Mouse (Mus musculus) embryonic facial prominence, embryonic 15.5 days (tissue): ENCODE results near the gene Dst. TPM values are rescaled to one million over a fixed set of nuclear protein-coding genes. Genes with fewer than 3 reads are reported as not detected.

Experiments
- ATAC-seq: fragments of 200-750 bp; cut with Nextera tagmentation; 2 replicates; pipeline ENCODE4 v1.8.0; 2017; ENCODE audit warnings: low read depth, moderate TSS enrichment; ENCODE audit not compliant: insufficient number of reproducible peaks, low FRiP score, low TSS enrichment
- H3K27ac ChIP-seq: fragments of 300-500 bp; sonication (generic); replicated peaks from 2 replicates; pipeline ENCODE4 v1.5.1; 2015; ENCODE audit warnings: mild to moderate bottlenecking, inconsistent platforms
- H3K27me3 ChIP-seq: fragments of 300-500 bp; sonication (generic); 2 replicates; pipeline ENCODE4 v1.6.1; 2015; ENCODE audit warnings: inconsistent platforms
- H3K36me3 ChIP-seq: fragments of 300-500 bp; sonication (generic); 2 replicates; pipeline ENCODE4 v1.6.1; 2015; ENCODE audit warnings: mild to moderate bottlenecking, inconsistent platforms
- H3K4me1 ChIP-seq: fragments of 300-500 bp; sonication (generic); 2 replicates; pipeline ENCODE4 v1.6.1; 2015; ENCODE audit warnings: inconsistent platforms
- H3K4me2 ChIP-seq: fragments of 300-500 bp; sonication (generic); replicated peaks from 2 replicates; pipeline ENCODE4 v1.6.1; 2015; ENCODE audit warnings: mild to moderate bottlenecking, inconsistent platforms
- H3K4me3 ChIP-seq: fragments of 300-500 bp; sonication (generic); replicated peaks from 2 replicates; pipeline ENCODE4 v1.5.1; 2015; ENCODE audit warnings: mild to moderate bottlenecking, inconsistent platforms
- H3K9ac ChIP-seq: fragments of 300-500 bp; sonication (generic); 2 replicates; pipeline ENCODE4 v1.6.1; 2015; ENCODE audit warnings: inconsistent platforms
- H3K9me3 ChIP-seq: fragments of 300-500 bp; sonication (generic); replicated peaks from 2 replicates; pipeline ENCODE4 v1.6.1; 2016; ENCODE audit warnings: inconsistent platforms
- WGBS: fragments of 180-500 bp; shearing (Covaris S2); methylation state at CpG from one replicate; pipeline ENCODE4 v1.1.7; 2015; 5-methylcytosine and 5-hydroxymethylcytosine counted together
- polyA plus RNA-seq: library from polyadenylated mRNA; unstranded; fragments of >200 nt; fragmentation: Nextera tagmentation; extraction: Ambion mirVana; gene quantifications from 2 replicates; pipeline ENCODE4 v1.2.1, GENCODE M21; 2015

The Dst gene
- polyA plus RNA-seq, 1 experiment from 2014 or later, result 22.8 TPM

GRCm38 (mm10) chr1:33977832-33978231 is 69.8 kb downstream of the Dst start:
- no peak overlapping the region for H3K4me3 ChIP-seq
- no peak for ATAC-seq
- H3K9me3 ChIP-seq, result no peaks in the 10 kb centered on the region
- H3K27me3 ChIP-seq, result no peaks in the 10 kb centered on the region
- no peak overlapping the region for H3K4me2 ChIP-seq
- H3K36me3 ChIP-seq, result no peaks in the 10 kb centered on the region
- no peaks in the 10 kb centered on the region for H3K4me1 ChIP-seq
- no peak overlapping the region for H3K27ac ChIP-seq
- 85% methylated on average over 6 of the region's 6 CpGs for WGBS
- H3K9ac ChIP-seq, result no peak overlapping the region

GRCm38 (mm10) chr1:33980420-33980819 is 72.4 kb downstream of the Dst start:
- no peaks in the 10 kb centered on the region for H3K27me3 ChIP-seq
- no peak overlapping the region for H3K4me2 ChIP-seq
- ATAC-seq, result no peak
- 77% methylated on average over 12 of the region's 12 CpGs for WGBS
- H3K36me3 ChIP-seq, result no peaks in the 10 kb centered on the region
- no peak overlapping the region for H3K27ac ChIP-seq
- no peaks in the 10 kb centered on the region for H3K9me3 ChIP-seq
- H3K4me1 ChIP-seq, result no peaks in the 10 kb centered on the region
- H3K9ac ChIP-seq, result no peak overlapping the region
- no peak overlapping the region for H3K4me3 ChIP-seq

GRCm38 (mm10) chr1:33989643-33990042 is 81.6 kb downstream of the Dst start:
- H3K4me2 ChIP-seq, result no peak overlapping the region
- H3K36me3 ChIP-seq, result no peaks in the 10 kb centered on the region
- 68% methylated on average over 13 of the region's 13 CpGs for WGBS
- no peak for ATAC-seq
- H3K4me3 ChIP-seq, result no peak overlapping the region
- no peaks in the 10 kb centered on the region for H3K9me3 ChIP-seq
- H3K27me3 ChIP-seq, result no peaks in the 10 kb centered on the region
- H3K4me1 ChIP-seq, result no peaks in the 10 kb centered on the region
- no peak overlapping the region for H3K27ac ChIP-seq
- no peak overlapping the region for H3K9ac ChIP-seq

- Histone ChIP-seq H3K27me3 (no peaks in the 10 kb centered on the region), H3K9ac (no peak overlapping the region), H3K4me1 (no peaks in the 10 kb centered on the region), H3K27ac (no peak overlapping the region), H3K4me3 (no peak overlapping the region), H3K36me3 (no peaks in the 10 kb centered on the region), H3K4me2 (no peak overlapping the region), H3K9me3 (no peaks in the 10 kb centered on the region)
- ATAC-seq, result no peak
- 82% methylated on average over 6 of the region's 6 CpGs for WGBS
These were observed 83.0 kb downstream of the Dst start for GRCm38 (mm10) chr1:33991067-33991466.

- Histone ChIP-seq H3K36me3 (no peaks in the 10 kb centered on the region), H3K4me2 (no peak overlapping the region), H3K4me1 (no peaks in the 10 kb centered on the region), H3K27ac (no peak overlapping the region), H3K9ac (no peak overlapping the region), H3K4me3 (no peak overlapping the region), H3K9me3 (no peaks in the 10 kb centered on the region), H3K27me3 (no peaks in the 10 kb centered on the region)
- ATAC-seq, result no peak
- 83% methylated on average over 11 of the region's 11 CpGs for WGBS
These were observed 84.8 kb downstream of the Dst start for GRCm38 (mm10) chr1:33992810-33993209.

GRCm38 (mm10) chr1:33994201-33994600 is 86.2 kb downstream of the Dst start:
- ATAC-seq, result no peak
- H3K4me3 ChIP-seq, result no peak overlapping the region
- no peak overlapping the region for H3K4me2 ChIP-seq
- 57% methylated on average over 9 of the region's 9 CpGs for WGBS
- H3K4me1 ChIP-seq, result no peaks in the 10 kb centered on the region
- H3K36me3 ChIP-seq, result no peaks in the 10 kb centered on the region
- no peak overlapping the region for H3K9ac ChIP-seq
- H3K27ac ChIP-seq, result no peak overlapping the region
- H3K9me3 ChIP-seq, result no peaks in the 10 kb centered on the region
- H3K27me3 ChIP-seq, result no peaks in the 10 kb centered on the region

- Histone ChIP-seq H3K9me3 (no peaks in the 10 kb centered on the region), H3K27ac (no peak overlapping the region), H3K36me3 (no peaks in the 10 kb centered on the region), H3K27me3 (no peaks in the 10 kb centered on the region), H3K4me3 (no peak overlapping the region), H3K4me2 (no peak overlapping the region), H3K9ac (no peak overlapping the region), H3K4me1 (no peaks in the 10 kb centered on the region)
- ATAC-seq, result no peak
- 77% methylated on average over 6 of the region's 6 CpGs for WGBS
These were observed 87.4 kb downstream of the Dst start for GRCm38 (mm10) chr1:33995386-33995785.

GRCm38 (mm10) chr1:33996105-33996887 is 88.3 kb downstream of the Dst start:
- Histone ChIP-seq H3K4me2 (no peak overlapping the region), H3K4me1 (no peaks in the 10 kb centered on the region), H3K27ac (no peak overlapping the region), H3K4me3 (no peak overlapping the region), H3K36me3 (no peaks in the 10 kb centered on the region), H3K9ac (no peak overlapping the region), H3K9me3 (no peaks in the 10 kb centered on the region), H3K27me3 (no peaks in the 10 kb centered on the region)
- 87% methylated on average over 5 of the region's 5 CpGs for WGBS
- no peak for ATAC-seq

GRCm38 (mm10) chr1:34002321-34002720 is 94.3 kb downstream of the Dst start:
- 76% methylated on average over 4 of the region's 4 CpGs for WGBS
- Histone ChIP-seq H3K27ac (no peak overlapping the region), H3K27me3 (no peaks in the 10 kb centered on the region), H3K9me3 (no peaks in the 10 kb centered on the region), H3K4me1 (peaks cover 20% of the 10 kb centered on the region), H3K9ac (no peak overlapping the region), H3K36me3 (no peaks in the 10 kb centered on the region), H3K4me3 (no peak overlapping the region), H3K4me2 (no peak overlapping the region)
- ATAC-seq, result no peak

- H3K4me2 ChIP-seq, result no peak overlapping the region
- no peaks in the 10 kb centered on the region for H3K9me3 ChIP-seq
- peaks cover 24% of the 10 kb centered on the region for H3K4me1 ChIP-seq
- no peak for ATAC-seq
- WGBS, result 49% methylated on average over 9 of the region's 9 CpGs
- H3K27ac ChIP-seq, result no peak overlapping the region
- H3K27me3 ChIP-seq, result no peaks in the 10 kb centered on the region
- H3K36me3 ChIP-seq, result no peaks in the 10 kb centered on the region
- H3K4me3 ChIP-seq, result no peak overlapping the region
- no peak overlapping the region for H3K9ac ChIP-seq
These were observed 94.9 kb downstream of the Dst start for GRCm38 (mm10) chr1:34002970-34003369.

- ATAC-seq, result peak; percentile 64
- Histone ChIP-seq H3K27me3 (no peaks in the 10 kb centered on the region), H3K4me3 (peak overlapping the region; percentile 48), H3K9me3 (no peaks in the 10 kb centered on the region), H3K4me1 (peaks cover 24% of the 10 kb centered on the region), H3K27ac (peak overlapping the region; percentile 85), H3K36me3 (no peaks in the 10 kb centered on the region), H3K4me2 (peak overlapping the region; percentile 78), H3K9ac (peak overlapping the region; percentile 31; the same call in 1 of the 2 replicates)
- WGBS, result 4% methylated on average over 10 of the region's 10 CpGs
These were observed 97.3 kb downstream of the Dst start for GRCm38 (mm10) chr1:34005238-34005725.
